Mouse (Mus musculus) megakaryocyte-erythroid progenitor cell, adult 5 weeks (primary cell): Measurements from ENCODE around the gene Gm21830. TPM values are rescaled to one million over a fixed set of nuclear protein-coding genes. Genes with fewer than 3 reads are reported as not detected.

Experiments
- polyA plus RNA-seq: library from polyadenylated mRNA; stranded (reverse); fragments of >175 nt; gene quantifications from 2 replicates; pipeline ENCODE4 v1.2.3, GENCODE M21; 2012

The Gm21830 gene
- not detected in 2 replicates for polyA plus RNA-seq

DNA sequence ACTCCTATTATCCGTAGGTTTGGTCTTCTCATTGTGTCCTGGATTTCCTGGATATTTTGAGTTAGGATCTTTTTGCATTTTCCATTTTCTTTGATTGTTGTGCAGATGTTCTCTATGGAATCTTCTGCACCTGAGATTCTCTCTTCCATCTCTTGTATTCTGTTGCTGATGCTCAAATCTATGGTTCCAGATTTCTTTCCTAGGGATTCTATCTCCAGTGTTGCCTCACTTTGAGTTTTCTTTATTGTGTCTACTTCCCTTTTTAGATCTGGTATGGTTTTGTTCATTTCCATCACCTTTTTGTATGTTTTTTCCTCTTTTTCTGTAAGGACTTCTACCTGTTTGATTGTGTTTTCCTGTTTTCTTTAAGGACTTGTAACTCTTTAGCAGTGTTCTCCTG lies at the start of gene Gm21830:
Gm21830 (plus strand) TSS at position 301 of the 400 bp plus-strand sequence.

DNA sequence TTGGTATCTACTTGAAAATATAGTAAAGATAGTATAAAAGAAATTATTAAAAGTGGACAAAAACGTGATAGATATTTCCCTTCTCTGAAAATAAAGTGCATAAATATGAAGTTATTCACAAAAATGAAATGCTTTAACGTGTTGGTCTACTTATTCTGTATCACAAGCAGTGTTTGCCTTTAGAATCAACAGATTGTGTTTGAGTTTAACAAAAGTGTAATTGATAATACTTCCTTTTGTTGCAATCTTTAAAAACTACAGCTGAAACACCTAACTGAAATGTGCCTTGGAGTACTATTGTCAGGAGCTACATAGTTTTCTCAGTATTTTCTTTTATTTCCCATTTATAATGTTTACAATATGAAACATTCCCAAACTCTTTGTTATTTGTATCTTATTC lies 19.6 kb downstream of the Gm21830 start, which contains the start of gene Gm26727:
Gm26727 (minus strand) TSS at position 101 of the 400 bp plus-strand sequence.

DNA sequence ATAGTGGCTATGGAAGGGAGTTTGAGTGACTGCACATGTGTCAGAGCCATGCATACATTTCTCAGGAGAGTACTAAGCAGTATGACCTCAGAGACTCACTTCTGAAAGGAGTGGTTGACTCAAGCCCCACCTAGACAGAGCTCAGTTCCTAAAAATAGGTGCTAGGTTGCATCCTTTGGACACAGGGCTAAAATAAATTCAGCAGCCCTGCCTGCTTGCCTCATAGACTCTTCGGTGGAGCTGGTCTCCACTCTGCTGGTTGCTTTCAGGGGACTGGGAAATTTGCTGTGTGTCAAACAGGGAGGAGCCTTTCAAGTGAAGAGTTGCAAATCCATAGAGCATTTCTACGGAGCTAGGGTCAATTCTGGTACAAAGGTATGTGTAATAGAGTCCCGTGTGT lies 32.3 kb downstream of the Gm21830 start, which contains the start of gene Xirp2:
Xirp2 (plus strand) TSS at position 223 of the 400 bp plus-strand sequence.

Other genes starting within 250 kb of the Gm21830 start
- gene Gm26727, start 19.5 kb downstream of the Gm21830 start, polyA plus RNA-seq: not detected in 2 replicates
- gene Xirp2, start 32.3 kb downstream of the Gm21830 start, polyA plus RNA-seq: not detected in 2 replicates
- not detected in 2 replicates for gene B3galt1, start 152.1 kb downstream of the Gm21830 start, polyA plus RNA-seq